Mouse (Mus musculus) ES-Bruce4 (cell line): ENCODE measurements around the gene Olfr1047. TPM values are rescaled to one million over a fixed set of nuclear protein-coding genes. Genes with fewer than 3 reads are reported as not detected.

Experiments used
- H3K27ac ChIP-seq: 2 replicates; pipeline ENCODE4 v1.5.1; 2012; ENCODE audit warnings: low read length, inconsistent platforms; ENCODE audit not compliant: insufficient read depth
- H3K27me3 ChIP-seq: 2 replicates; pipeline ENCODE4 v1.6.1; 2012; ENCODE audit warnings: mild to moderate bottlenecking, low read length, inconsistent platforms; ENCODE audit not compliant: control insufficient read depth, poor library complexity, insufficient read depth, severe bottlenecking
- H3K36me3 ChIP-seq: 2 replicates; pipeline ENCODE4 v1.6.1; 2012; ENCODE audit warnings: inconsistent platforms, mild to moderate bottlenecking, low read length, moderate library complexity; ENCODE audit not compliant: control insufficient read depth, poor library complexity, insufficient read depth, severe bottlenecking
- H3K4me1 ChIP-seq: one replicate; pipeline ENCODE4 v1.8.1; 2011; ENCODE audit warnings: low read length; ENCODE audit not compliant: control insufficient read depth, insufficient read depth
- H3K4me3 ChIP-seq: 2 replicates; pipeline ENCODE4 v1.5.1; 2011; ENCODE audit warnings: low read depth, mild to moderate bottlenecking, low read length
- H3K9ac ChIP-seq: 2 replicates; pipeline ENCODE4 v1.6.1; 2012; ENCODE audit warnings: low read depth, mild to moderate bottlenecking, inconsistent platforms; ENCODE audit not compliant: poor library complexity, severe bottlenecking
- H3K9me3 ChIP-seq: replicated peaks from 2 replicates; pipeline ENCODE4 v1.6.1; 2012; ENCODE audit warnings: mild to moderate bottlenecking, low read length, inconsistent platforms; ENCODE audit not compliant: control insufficient read depth, poor library complexity, insufficient read depth, severe bottlenecking
- CTCF ChIP-seq: IDR thresholded peaks from one replicate; pipeline ENCODE4 v1.8.1; 2011; ENCODE audit warnings: low read depth, low read length
- EP300 ChIP-seq: IDR thresholded peaks from 2 replicates; pipeline ENCODE4 v1.6.1; 2011; ENCODE audit warnings: low read depth, low read length; ENCODE audit not compliant: insufficient read depth
- POLR2A ChIP-seq: IDR thresholded peaks from one replicate; pipeline ENCODE4 v1.8.1; 2011; ENCODE audit warnings: low read length; ENCODE audit not compliant: insufficient read depth
- polyA plus RNA-seq: library from polyadenylated mRNA; stranded (reverse); fragments of >200 nt; gene quantifications from 2 replicates; pipeline ENCODE4 v1.2.4, GENCODE M21; 2011; ENCODE audit warnings: low read depth; ENCODE audit not compliant: missing spikeins, insufficient read depth, insufficient read length

Olfr1047 gene
- polyA plus RNA-seq, 1 experiment = not detected

DNA sequence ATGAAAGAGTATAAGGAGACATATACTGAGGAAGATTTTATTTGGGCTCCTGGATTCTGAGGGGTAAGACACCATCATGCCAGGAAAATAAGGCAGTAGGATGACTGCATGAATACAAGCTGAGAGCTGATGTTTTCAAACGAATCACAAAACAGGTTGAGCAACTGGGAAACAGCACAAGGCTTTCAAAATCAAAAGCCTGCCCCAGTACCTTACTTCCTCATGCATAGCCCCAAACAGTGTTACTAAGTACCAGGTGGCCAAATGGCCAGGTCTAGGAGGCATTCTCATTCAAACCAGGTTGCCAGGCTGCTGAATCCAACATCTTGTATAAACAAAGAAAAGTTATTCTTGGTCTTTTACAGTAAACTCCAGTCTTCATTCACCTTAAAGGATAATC, 35.3 kb downstream of the Olfr1047 start:
- H3K4me1 ChIP-seq = no peaks in the 10 kb centered on the region
- H3K27me3 ChIP-seq = no peaks in the 10 kb centered on the region
- TF ChIP-seq CTCF (no peak), EP300 (no peak), POLR2A (no peak)
- no peak overlapping the region for H3K4me3 ChIP-seq
- no peak overlapping the region for H3K27ac ChIP-seq
- no peak overlapping the region for H3K9ac ChIP-seq
- no peaks in the 10 kb centered on the region; the same call in 1 of the 2 replicates for H3K9me3 ChIP-seq
- H3K36me3 ChIP-seq = no peaks in the 10 kb centered on the region

DNA sequence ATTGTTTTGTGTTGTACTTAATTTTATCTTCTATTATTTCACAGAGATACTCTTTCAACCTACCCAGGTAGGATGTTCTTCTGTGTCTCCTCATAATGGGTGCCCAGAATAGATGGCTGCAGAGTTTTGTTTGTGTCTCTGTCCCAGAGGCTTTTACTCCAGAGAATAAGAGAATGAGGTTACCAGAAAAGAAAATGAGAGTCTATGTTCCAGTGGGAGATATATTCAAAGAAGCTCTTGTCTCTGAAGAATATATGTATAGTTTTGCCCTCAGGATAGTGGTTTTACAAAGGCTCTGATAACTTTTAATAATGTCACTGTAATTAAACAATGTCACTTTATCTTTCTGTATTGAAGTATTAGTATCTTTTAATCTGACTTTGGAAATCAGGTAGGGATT, 45.6 kb downstream of the Olfr1047 start, which contains the start of gene Olfr52:
Olfr52 (minus strand) TSS at position 101 of the 400 bp plus-strand sequence.
- Histone ChIP-seq H3K4me3 (no peak within 1 kb of the TSS), H3K9me3 (no peaks in the 10 kb centered on the region; the same call in 1 of the 2 replicates), H3K27me3 (no peaks in the 10 kb centered on the region), H3K9ac (no peak within 1 kb of the TSS), H3K36me3 (no peaks in the 10 kb centered on the region), H3K4me1 (no peaks in the 10 kb centered on the region), H3K27ac (no peak within 1 kb of the TSS)
- TF ChIP-seq POLR2A (no peak), CTCF (no peak), EP300 (no peak)

DNA sequence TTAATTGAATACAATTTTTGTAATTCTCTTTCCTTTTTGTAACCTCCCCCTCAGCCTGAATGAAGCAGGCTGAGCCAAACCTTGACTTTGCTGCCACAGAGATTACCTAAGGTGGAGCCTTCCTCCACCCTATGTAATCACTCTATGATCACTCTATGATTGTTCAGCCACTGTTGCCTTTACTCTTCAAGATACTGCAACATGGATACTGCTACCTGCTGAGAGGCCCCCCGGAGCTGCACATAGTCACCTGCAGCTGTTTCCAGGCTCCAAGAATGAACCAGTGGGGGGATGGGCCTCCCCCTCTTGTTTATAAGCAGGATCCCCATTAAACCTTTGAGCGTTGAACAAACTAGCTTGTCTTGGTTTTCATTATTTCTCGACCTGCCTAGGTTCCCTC, 51.3 kb downstream of the Olfr1047 start:
- Histone ChIP-seq H3K9ac (no peak overlapping the region), H3K27ac (no peak overlapping the region), H3K4me3 (no peak overlapping the region), H3K27me3 (no peaks in the 10 kb centered on the region), H3K9me3 (no peaks in the 10 kb centered on the region; the same call in 1 of the 2 replicates), H3K4me1 (no peaks in the 10 kb centered on the region), H3K36me3 (no peaks in the 10 kb centered on the region)
- TF ChIP-seq CTCF (no peak), EP300 (0 out of 2 replicates have a peak, but pooled peaks have one; percentile 15)

DNA sequence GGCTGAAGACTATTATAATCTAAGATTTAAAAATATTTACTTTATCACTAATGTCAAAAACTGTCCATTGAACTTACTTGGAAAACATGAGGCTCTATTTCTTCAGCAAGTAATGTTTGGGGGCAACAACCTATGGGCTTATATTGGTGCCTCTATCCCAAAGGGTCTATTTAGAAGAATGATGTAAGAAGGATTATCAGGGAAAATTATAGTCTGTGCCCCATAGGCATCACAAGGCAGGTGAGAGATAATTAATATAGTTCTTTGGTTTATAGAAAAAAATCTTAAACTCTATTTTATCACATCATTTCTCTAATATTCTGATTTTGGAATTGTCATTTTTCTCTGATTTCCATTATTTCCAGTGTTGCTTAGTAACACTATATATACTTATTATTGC, 53.5 kb downstream of the Olfr1047 start, which contains the start of gene Olfr1044:
Olfr1044 (minus strand) TSS at position 101 of the 400 bp plus-strand sequence.
- no peak within 1 kb of the TSS for H3K27ac ChIP-seq
- H3K9me3 ChIP-seq = no peaks in the 10 kb centered on the region
- H3K4me1 ChIP-seq = no peaks in the 10 kb centered on the region
- H3K4me3 ChIP-seq = no peak within 1 kb of the TSS
- no peaks in the 10 kb centered on the region for H3K27me3 ChIP-seq
- TF ChIP-seq CTCF (no peak), POLR2A (no peak), EP300 (no peak)
- no peaks in the 10 kb centered on the region for H3K36me3 ChIP-seq
- H3K9ac ChIP-seq = no peak within 1 kb of the TSS

Other genes with a start within 250 kb of the Olfr1047 start
- not detected in 2 replicates for gene Olfr1031, start 241.1 kb downstream of the Olfr1047 start, polyA plus RNA-seq
- not detected in 2 replicates for gene Olfr1032, start 225.9 kb downstream of the Olfr1047 start, polyA plus RNA-seq
- not detected in 2 replicates for gene Olfr1033, start 210.8 kb downstream of the Olfr1047 start, polyA plus RNA-seq
- gene Olfr1034, start 185.5 kb downstream of the Olfr1047 start, polyA plus RNA-seq = not detected in 2 replicates
- not detected in 2 replicates for gene Olfr1036, start 157.4 kb downstream of the Olfr1047 start, polyA plus RNA-seq
- not detected in 2 replicates for gene Olfr1037, start 144.0 kb downstream of the Olfr1047 start, polyA plus RNA-seq
- gene Olfr1039, start 95.5 kb downstream of the Olfr1047 start, polyA plus RNA-seq = not detected in 2 replicates
- gene Olfr1040, start 84.7 kb downstream of the Olfr1047 start, polyA plus RNA-seq = not detected in 2 replicates
- gene Olfr1042, start 69.6 kb downstream of the Olfr1047 start, polyA plus RNA-seq = not detected in 2 replicates
- gene Olfr1043, start 63.9 kb downstream of the Olfr1047 start, polyA plus RNA-seq = not detected in 2 replicates
- gene Olfr1044, start 53.6 kb downstream of the Olfr1047 start, polyA plus RNA-seq = not detected in 2 replicates
- gene Olfr52, start 45.7 kb downstream of the Olfr1047 start, polyA plus RNA-seq = not detected in 2 replicates
- not detected in 2 replicates for gene Olfr1045, start 28.4 kb downstream of the Olfr1047 start, polyA plus RNA-seq
- not detected in 2 replicates for gene Olfr1046, start 12.1 kb downstream of the Olfr1047 start, polyA plus RNA-seq
- not detected in 2 replicates for gene Olfr1048, start 8.9 kb upstream of the Olfr1047 start, polyA plus RNA-seq
- gene Olfr1049, start 26.9 kb upstream of the Olfr1047 start, polyA plus RNA-seq = not detected in 2 replicates
- gene Olfr1051, start 47.7 kb upstream of the Olfr1047 start, polyA plus RNA-seq = not detected in 2 replicates
- gene Olfr1052, start 61.1 kb upstream of the Olfr1047 start, polyA plus RNA-seq = not detected in 2 replicates
- not detected in 2 replicates for gene Olfr1053, start 83.9 kb upstream of the Olfr1047 start, polyA plus RNA-seq
- gene Olfr1054, start 104.0 kb upstream of the Olfr1047 start, polyA plus RNA-seq = not detected in 2 replicates
- not detected in 2 replicates for gene Olfr1055, start 118.9 kb upstream of the Olfr1047 start, polyA plus RNA-seq
- not detected in 2 replicates for gene Olfr1056, start 131.1 kb upstream of the Olfr1047 start, polyA plus RNA-seq
- gene Olfr1057, start 147.0 kb upstream of the Olfr1047 start, polyA plus RNA-seq = not detected in 2 replicates
- not detected in 2 replicates for gene Olfr1058, start 157.2 kb upstream of the Olfr1047 start, polyA plus RNA-seq
- gene Olfr1061, start 182.6 kb upstream of the Olfr1047 start, polyA plus RNA-seq = not detected in 2 replicates
- not detected in 2 replicates for gene Olfr1062, start 195.3 kb upstream of the Olfr1047 start, polyA plus RNA-seq
- gene Olfr1065, start 219.2 kb upstream of the Olfr1047 start, polyA plus RNA-seq = not detected in 2 replicates
- gene Olfr1066, start 224.9 kb upstream of the Olfr1047 start, polyA plus RNA-seq = not detected in 2 replicates